ENCODE assay signal across 27 mouse cellular contexts in the genomic region with DNA sequence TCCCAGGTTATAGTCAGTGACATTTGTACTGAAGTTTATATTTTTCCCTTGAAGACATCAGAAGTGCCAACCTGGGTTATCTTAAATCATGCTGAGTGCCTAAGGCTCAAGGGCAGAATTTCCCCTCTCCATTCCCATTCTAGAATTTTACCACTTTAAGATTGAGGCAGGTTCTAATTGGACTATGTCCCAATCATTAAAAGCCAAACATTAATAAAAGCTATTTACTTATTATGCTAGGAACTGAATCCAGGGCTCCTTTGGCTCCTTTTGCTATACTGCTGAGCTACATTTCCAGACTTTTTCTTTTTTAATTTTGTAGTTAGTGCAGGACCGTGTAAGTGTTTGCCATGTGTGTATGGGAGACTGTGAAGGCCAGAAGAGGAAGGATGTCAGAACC. TPM values are rescaled to one million over a fixed set of nuclear protein-coding genes. Genes with fewer than 3 reads are reported as not detected.
DNase-seq lines count a peak whose midpoint lies in the region; ATAC-seq and TF ChIP-seq lines count a peak whose summit lies in the region.
"Had no signal": no experiment of that assay in that cellular context is flagged by ENCODE, and none has a peak within 500 bp of the region (broad histone marks: within the 10 kb centered on the region; RNA-seq: fewer than 3 reads in every experiment).

No protein-coding gene starts in this region.

- in situ Hi-C loops in CH12.LX (cut with MboI; ENCODE audit: low pct_ligation_motif_present, low pct_unique_long_range_greater_than_20kb, low sequenced_read_pairs): no loop called here

- peaks cover 5 to 30% of the 10 kb centered on the region in 2 experiments for H3K4me1 ChIP-seq in CH12.LX (ENCODE audit: control insufficient read depth in 1 of 2, insufficient read depth in 2 of 2)
- H3K4me1 ChIP-seq in liver, embryonic 12.5 days: peaks cover 65% of the 10 kb centered on the region
- peaks cover 34% of the 10 kb centered on the region for H3K4me1 ChIP-seq in liver, postnatal 0 days (ENCODE audit: insufficient read depth)

- H3K9me3 ChIP-seq in CH12.LX (replicated peaks; ENCODE audit: low read length): no peaks in the 10 kb centered on the region
- H3K9me3 ChIP-seq in liver, embryonic 12.5 days (replicated peaks): no peaks in the 10 kb centered on the region
- H3K9me3 ChIP-seq in liver, postnatal 0 days (ENCODE audit: low read length): no peaks in the 10 kb centered on the region
- H3K9me3 ChIP-seq: embryonic facial prominence, embryonic 13.5 days; forebrain, embryonic 10.5 days; heart, embryonic 12.5 days; hindbrain, embryonic 15.5 days; midbrain, embryonic 15.5 days; neural tube, embryonic 13.5 days had no signal

- no peak overlapping the region for H3K9ac ChIP-seq in CH12.LX (ENCODE audit: insufficient read depth, low read depth)
- no peak overlapping the region for H3K9ac ChIP-seq in liver, embryonic 12.5 days
- H3K9ac ChIP-seq in liver, postnatal 0 days (replicated peaks): peak overlapping the region; percentile 92; the same call in 1 of the 2 replicates
- H3K9ac ChIP-seq: heart, embryonic 12.5 days; hindbrain, embryonic 15.5 days; midbrain, embryonic 15.5 days; neural tube, embryonic 13.5 days had no signal

- no peak for TF ChIP-seq CTCF in layer of hippocampus, adult 2 months (conservative IDR thresholded peaks at IDR 0.05)
- TF ChIP-seq CTCF in CH12.LX (conservative IDR thresholded peaks at IDR 0.05 in 1 of 2, IDR thresholded peaks at IDR 0.05 in 1 of 2; ENCODE audit: low read depth in 2 of 2, low read length in 2 of 2): no peak
- TF ChIP-seq CTCF in liver, postnatal 0 days (IDR thresholded peaks at IDR 0.05; ENCODE audit: low read depth): no peak

- H3K4me2 ChIP-seq in CH12.LX (ENCODE audit: insufficient read depth, low read depth, poor library complexity, severe bottlenecking): peak overlapping the region; percentile 60; the same call in 1 of the 2 replicates
- H3K4me2 ChIP-seq in liver, embryonic 12.5 days: peak overlapping the region; percentile 76
- H3K4me2 ChIP-seq in liver, postnatal 0 days (ENCODE audit: low read depth, low read length): peak overlapping the region; percentile 94

- H3K27ac ChIP-seq in layer of hippocampus, adult 2 months: no peak overlapping the region
- H3K27ac ChIP-seq in CH12.LX (ENCODE audit: insufficient read depth, low read depth): no peak overlapping the region
- H3K27ac ChIP-seq in liver, embryonic 12.5 days: no peak overlapping the region
- peak overlapping the region; percentile 95 for H3K27ac ChIP-seq in liver, postnatal 0 days (ENCODE audit: low read depth)
- H3K27ac ChIP-seq: embryonic facial prominence, embryonic 13.5 days; forebrain, embryonic 10.5 days; hindbrain, embryonic 15.5 days; midbrain, embryonic 15.5 days; neural tube, embryonic 13.5 days had no signal

- ATAC-seq in liver, embryonic 12.5 days: no peak
- no peak for ATAC-seq in liver, postnatal 0 days
- ATAC-seq: forebrain, embryonic 16.5 days; lung, postnatal 0 days; midbrain, embryonic 15.5 days had no signal

- TF ChIP-seq EP300 in CH12.LX (IDR thresholded peaks at IDR 0.05; ENCODE audit: low read length): no peak
- no peak for TF ChIP-seq EP300 in liver, postnatal 0 days (IDR thresholded peaks at IDR 0.05; ENCODE audit: low read depth)

- peaks cover 45% of the 10 kb centered on the region for H3K79me2 ChIP-seq in CH12.LX (replicated peaks; ENCODE audit: control insufficient read depth, extremely low read depth, insufficient read depth, poor library complexity, severe bottlenecking)

- no peaks in the 10 kb centered on the region for H3K27me3 ChIP-seq in CH12.LX (replicated peaks)
- no peaks in the 10 kb centered on the region for H3K27me3 ChIP-seq in liver, embryonic 12.5 days (replicated peaks)
- no peaks in the 10 kb centered on the region for H3K27me3 ChIP-seq in liver, postnatal 0 days (ENCODE audit: insufficient read depth, low read length)
- H3K27me3 ChIP-seq: heart, embryonic 12.5 days; hindbrain, embryonic 15.5 days; midbrain, embryonic 15.5 days; neural tube, embryonic 13.5 days had no signal

- TF ChIP-seq POLR2A in CH12.LX (IDR thresholded peaks at IDR 0.05; ENCODE audit: low read depth, low read length): no peak

- dilution Hi-C loops in CH12.LX (cut with MboI; ENCODE audit: extremely low pct_ligation_motif_present, extremely low pct_unique_long_range_greater_than_20kb, low sequenced_read_pairs): no loop called here

- peaks cover 0 to 21% of the 10 kb centered on the region in 2 experiments for H3K36me3 ChIP-seq in CH12.LX (replicated peaks in 1 of 2; ENCODE audit: control insufficient read depth in 1 of 2, insufficient read depth in 1 of 2, low read length in 1 of 2)
- peaks cover 2% of the 10 kb centered on the region; the same call in 1 of the 2 replicates for H3K36me3 ChIP-seq in liver, embryonic 12.5 days
- peaks cover 3% of the 10 kb centered on the region; the same call in 1 of the 2 replicates for H3K36me3 ChIP-seq in liver, postnatal 0 days (replicated peaks; ENCODE audit: insufficient read depth, low read length)
- H3K36me3 ChIP-seq: embryonic facial prominence, embryonic 13.5 days; heart, embryonic 12.5 days; hindbrain, embryonic 15.5 days; midbrain, embryonic 15.5 days; neural tube, embryonic 13.5 days had no signal

- peak overlapping the region; percentile 69 for H3K4me3 ChIP-seq in layer of hippocampus, adult 2 months
- H3K4me3 ChIP-seq in CH12.LX (replicated peaks in 1 of 3; ENCODE audit: low read depth in 2 of 3, low read length in 2 of 3, poor library complexity in 1 of 3): no peak overlapping the region
- H3K4me3 ChIP-seq in liver, embryonic 12.5 days: peak overlapping the region; percentile 82; the same call in 1 of the 2 replicates
- H3K4me3 ChIP-seq in liver, postnatal 0 days (ENCODE audit: low read depth, low read length): peak overlapping the region; percentile 90
- H3K4me3 ChIP-seq: embryonic facial prominence, embryonic 13.5 days; hindbrain, embryonic 15.5 days; midbrain, embryonic 15.5 days had no signal

- WGBS in liver, embryonic 12.5 days (ENCODE audit: insufficient replicate concordance): 75% methylated on average over 1 of the region's 1 CpGs
- WGBS in liver, postnatal 0 days (ENCODE audit: insufficient replicate concordance): 60% methylated on average over 1 of the region's 1 CpGs

- no peak for TF ChIP-seq RAD21 in CH12.LX (IDR thresholded peaks at IDR 0.05; ENCODE audit: low read depth, low read length)

- DNase-seq in layer of hippocampus, adult 2 months (ENCODE audit: low spot score in 2 of 2): no peak
- no peak for DNase-seq in layer of hippocampus, postnatal 25 days (ENCODE audit: extremely low spot score in 1 of 2, low spot score in 1 of 2)
- DNase-seq in CH12.LX (ENCODE audit: extremely low read depth): no peak
- no peak for DNase-seq in liver, postnatal 0 days
- DNase-seq in frontal cortex, postnatal 25 days (ENCODE audit: low spot score in 2 of 2): no peak
- DNase-seq in kidney, adult 9 months: no peak
- no peak for DNase-seq in thymus, postnatal 36 days
- DNase-seq: adrenal gland, postnatal 25 days; cerebellum, adult 11-12 months; cerebellum, adult 9-11 months; gastrocnemius, postnatal 25 days; heart, adult 11 months; heart, postnatal 4 days; kidney, postnatal 36 days; layer of hippocampus, postnatal 36 days; lung, adult 18-20 months; lung, postnatal 4 days; thymus, postnatal 14 days had no signal

TF ChIP-seq in CH12.LX, 34 proteins besides CTCF, POLR2A, EP300 and RAD21:
- TF ChIP-seq MYC (IDR thresholded peaks at IDR 0.05; ENCODE audit: low read depth, low read length) (no peak), NELFE (IDR thresholded peaks at IDR 0.05; ENCODE audit: low read depth, low read length) (no peak)

RNA-seq across cellular contexts. Expression of gene Slc19a2, which starts 2.6 kb away (rescaled TPM):
- total RNA-seq in layer of hippocampus, adult 2 months (2021): 10 to 100 TPM; 10.1 to 15.3 TPM
- total RNA-seq in layer of hippocampus, postnatal 25 days (2021): 10 to 100 TPM in 1 of 2 experiments, 1 to 10 TPM in 1; 9.6 to 14.3 TPM
- total RNA-seq in CH12.LX (2012; rRNA removed) (15.1 and 16.8 TPM in 2 replicates), CH12.LX (2014; rRNA removed) (26.1 and 28.4 TPM in 2 replicates)
- 10.9 and 11.6 TPM in 2 replicates for polyA plus RNA-seq in CH12.LX (2012; ENCODE audit: insufficient read length, low read depth)
- 24.9 and 26.6 TPM in 2 replicates for polyA plus RNA-seq in liver, embryonic 12.5 days (2016; fragmentation: Nextera tagmentation; extraction: Ambion mirVana)
- 31.1 and 31.4 TPM in 2 replicates for polyA plus RNA-seq in liver, postnatal 0 days (2015; fragmentation: Nextera tagmentation; extraction: Ambion mirVana)

RNA-seq across cellular contexts. Expression of gene Ccdc181, which starts 23.9 kb away (rescaled TPM):
- 10 to 100 TPM; 21.7 to 24.8 TPM for total RNA-seq in layer of hippocampus, adult 2 months (2021)
- 10 to 100 TPM; 22.0 to 22.5 TPM for total RNA-seq in layer of hippocampus, postnatal 25 days (2021)
- total RNA-seq in CH12.LX (2012; rRNA removed) (9.4 and 10.6 TPM in 2 replicates), CH12.LX (2014; rRNA removed) (8.8 and 12.2 TPM in 2 replicates)
- 12.1 and 14.6 TPM in 2 replicates for polyA plus RNA-seq in CH12.LX (2012; ENCODE audit: insufficient read length, low read depth)
- polyA plus RNA-seq in liver, embryonic 12.5 days (2016; fragmentation: Nextera tagmentation; extraction: Ambion mirVana): 5.2 and 5.3 TPM in 2 replicates
- 2.6 and 2.7 TPM in 2 replicates for polyA plus RNA-seq in liver, postnatal 0 days (2015; fragmentation: Nextera tagmentation; extraction: Ambion mirVana)

RNA-seq across cellular contexts. Expression of gene Nme7, which starts 52.5 kb away (rescaled TPM):
- 10 to 100 TPM; 24.0 to 31.5 TPM for total RNA-seq in layer of hippocampus, adult 2 months (2021)
- total RNA-seq in layer of hippocampus, postnatal 25 days (2021): 10 to 100 TPM; 24.6 to 25.8 TPM
- total RNA-seq in CH12.LX (2012; rRNA removed): 23.5 and 28.4 TPM in 2 replicates
- total RNA-seq in CH12.LX (2014; rRNA removed): 33.2 and 35.9 TPM in 2 replicates
- polyA plus RNA-seq in CH12.LX (2012; ENCODE audit: insufficient read length, low read depth): 25.3 and 29.0 TPM in 2 replicates
- polyA plus RNA-seq in liver, embryonic 12.5 days (2016; fragmentation: Nextera tagmentation; extraction: Ambion mirVana): 11.9 and 13.4 TPM in 2 replicates
- 7.2 and 7.6 TPM in 2 replicates for polyA plus RNA-seq in liver, postnatal 0 days (2015; fragmentation: Nextera tagmentation; extraction: Ambion mirVana)

RNA-seq across cellular contexts. Expression of gene Blzf1, which starts 55.9 kb away (rescaled TPM):
- total RNA-seq in layer of hippocampus, adult 2 months (2021): 10 to 100 TPM; 23.2 to 26.8 TPM
- 10 to 100 TPM; 26.0 to 26.9 TPM for total RNA-seq in layer of hippocampus, postnatal 25 days (2021)
- total RNA-seq in CH12.LX (2012; rRNA removed): 13.7 and 17.5 TPM in 2 replicates
- 21.9 and 22.2 TPM in 2 replicates for total RNA-seq in CH12.LX (2014; rRNA removed)
- 18.8 and 24.7 TPM in 2 replicates for polyA plus RNA-seq in CH12.LX (2012; ENCODE audit: insufficient read length, low read depth)
- polyA plus RNA-seq in liver, embryonic 12.5 days (2016; fragmentation: Nextera tagmentation; extraction: Ambion mirVana): 14.8 and 15.8 TPM in 2 replicates
- 9.6 and 9.7 TPM in 2 replicates for polyA plus RNA-seq in liver, postnatal 0 days (2015; fragmentation: Nextera tagmentation; extraction: Ambion mirVana)

Comparison
In these comparisons a context has a peak if more than half of its experiments do, and no peak if none do; other contexts are left out.
1. H3K4me3 ChIP-seq: peak in layer of hippocampus, adult 2 months (single experiment), liver, embryonic 12.5 days (single experiment) and liver, postnatal 0 days (single experiment); none in CH12.LX (0 of 3).
2. Peak in every context shown above with its lines, with median percentiles within 50 percentile points of each other: H3K4me2 ChIP-seq.